Mouse (Mus musculus): ENCODE measurements around the gene Gm1979. TPM values are rescaled to one million over a fixed set of nuclear protein-coding genes. Genes with fewer than 3 reads are reported as not detected.
"Not testable (repeated sequence)": the region's sequence is repeated elsewhere in the genome, so short reads cannot be mapped to it uniquely, and the experiment has no call there.

The Gm1979 gene
- total RNA-seq (2021): not detected

DNA sequence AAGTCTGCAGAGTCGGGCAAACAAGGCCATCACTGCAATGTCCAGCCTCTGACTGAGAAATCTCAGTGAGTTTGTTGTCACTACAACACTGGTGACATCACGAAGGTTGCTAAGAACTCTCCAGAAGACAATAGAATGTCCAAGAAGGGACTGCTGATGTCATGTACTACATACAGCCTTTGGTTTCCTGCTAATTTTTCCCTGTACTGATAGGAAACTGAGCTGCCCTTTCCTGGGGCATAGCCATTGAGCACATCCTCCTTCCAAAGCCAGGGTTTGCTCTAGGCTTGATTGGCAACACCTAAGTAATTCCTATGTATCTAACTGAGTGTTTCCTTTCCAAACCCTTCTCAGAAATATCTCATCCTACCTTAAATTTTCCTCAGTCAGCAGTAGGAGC lies at the start of gene Gm1979:
TSS of gene Gm1979 (minus strand) at position 101 of the 400 bp plus-strand sequence.
- DNase-seq (ENCODE audit: extremely low spot score in 1 of 2, low spot score in 1 of 2): not testable (repeated sequence)

DNA sequence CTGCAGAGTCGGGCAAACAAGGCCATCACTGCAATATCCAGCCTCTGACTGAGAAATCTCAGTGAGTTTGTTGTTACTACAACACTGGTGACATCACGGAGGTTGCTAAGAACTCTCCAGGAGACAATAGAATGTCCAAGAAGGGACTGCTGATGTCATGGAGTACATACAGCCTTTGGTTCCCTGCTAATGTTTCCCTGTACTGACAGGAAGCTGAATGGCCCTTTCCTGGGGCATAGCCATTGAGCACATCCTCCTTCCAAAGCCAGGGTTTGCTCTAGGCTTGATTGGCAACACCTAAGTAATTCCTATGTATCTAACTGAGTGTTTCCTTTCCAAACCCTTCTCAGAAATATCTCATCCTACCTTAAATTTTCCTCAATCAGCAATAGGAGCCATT lies 34.9 kb upstream of the Gm1979 start, which contains the start of gene Speer4a:
TSS of gene Speer4a (minus strand) at position 101 of the 400 bp plus-strand sequence.
- not testable (repeated sequence) for DNase-seq (ENCODE audit: extremely low spot score in 1 of 2, low spot score in 1 of 2)

DNA sequence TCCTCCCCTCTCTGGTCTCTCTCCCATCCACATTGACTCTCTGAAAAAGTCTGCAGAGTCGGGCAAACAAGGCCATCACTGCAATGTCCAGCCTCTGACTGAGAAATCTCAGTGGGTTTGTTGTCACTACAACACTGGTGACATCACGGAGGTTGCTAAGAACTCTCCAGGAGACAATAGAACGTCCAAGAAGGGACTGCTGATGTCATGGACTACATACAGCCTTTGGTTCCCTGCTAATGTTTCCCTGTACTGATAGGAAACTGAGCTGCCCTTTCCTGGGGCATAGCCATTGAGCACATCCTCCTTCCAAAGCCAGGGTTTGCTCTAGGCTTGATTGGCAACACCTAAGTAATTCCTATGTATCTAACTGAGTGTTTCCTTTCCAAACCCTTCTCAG lies 18.2 kb upstream of the Gm1979 start, which contains the start of gene Gm5862:
TSS of gene Gm5862 (minus strand) at position 101 of the 400 bp plus-strand sequence.
- DNase-seq (ENCODE audit: extremely low spot score in 1 of 2, low spot score in 1 of 2): not testable (repeated sequence)

DNA sequence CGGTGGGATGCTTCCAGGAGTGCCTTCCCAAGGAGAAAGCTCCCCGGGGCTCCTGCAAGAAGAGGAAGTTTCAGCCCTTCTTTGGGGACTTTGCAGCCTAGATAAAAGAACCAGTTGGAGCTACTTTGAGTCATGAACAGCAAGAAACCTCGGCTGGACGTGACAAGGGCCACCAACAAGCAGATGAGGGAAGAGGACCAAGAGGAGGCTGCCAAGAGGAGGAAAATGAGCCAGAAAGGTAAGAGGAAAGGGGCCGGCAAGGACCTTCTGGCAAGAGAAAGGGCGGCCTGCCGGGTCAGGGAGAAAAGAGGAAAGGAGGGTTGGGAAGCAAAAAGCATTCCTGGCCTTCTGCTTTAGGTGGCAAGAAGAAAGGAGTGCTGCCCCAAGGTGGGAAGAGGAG lies 3.1 kb upstream of the Gm1979 start:
- DNase-seq (ENCODE audit: extremely low spot score in 1 of 2, low spot score in 1 of 2): not testable (repeated sequence)

DNA sequence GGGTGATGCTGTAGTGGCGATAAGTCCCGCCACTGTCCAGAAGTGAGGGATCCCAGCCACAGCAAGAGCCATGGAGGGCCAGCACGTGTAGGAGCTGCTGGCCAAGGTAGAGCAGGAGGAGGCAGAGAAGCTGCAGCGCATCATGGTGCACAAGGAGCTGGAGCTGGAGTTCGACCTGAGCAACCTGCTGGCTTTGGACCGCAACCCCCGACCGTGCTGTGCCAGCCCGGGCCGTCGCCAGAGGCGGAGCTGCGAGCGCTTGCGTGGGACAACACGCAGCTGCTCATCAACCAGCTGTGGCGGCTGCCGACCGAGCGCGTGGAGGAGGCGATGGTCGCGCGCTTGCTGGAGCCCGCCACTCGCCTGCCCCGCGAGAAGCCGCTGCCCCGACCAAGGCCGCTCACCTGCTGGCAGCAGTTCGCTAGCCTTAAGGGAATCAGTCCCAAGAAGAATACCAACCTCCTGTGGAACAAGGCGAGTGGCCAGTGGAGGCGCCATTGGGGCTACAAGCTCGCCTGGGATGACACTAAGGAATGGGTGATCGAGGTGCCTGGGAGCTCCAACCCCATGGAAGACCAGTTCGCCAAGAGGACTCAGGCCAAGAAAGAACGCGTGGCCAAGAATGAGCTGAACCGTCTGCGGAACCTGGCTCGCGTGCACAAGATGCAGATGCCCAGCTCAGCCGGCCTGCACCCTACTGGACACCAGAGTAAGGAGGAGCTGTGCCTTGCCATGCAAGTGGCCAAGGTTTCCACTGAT lies 2.5 kb upstream of the Gm1979 start:
- peak; percentile 17 to 19 for DNase-seq (ENCODE audit: extremely low spot score in 1 of 2, low spot score in 1 of 2)

DNA sequence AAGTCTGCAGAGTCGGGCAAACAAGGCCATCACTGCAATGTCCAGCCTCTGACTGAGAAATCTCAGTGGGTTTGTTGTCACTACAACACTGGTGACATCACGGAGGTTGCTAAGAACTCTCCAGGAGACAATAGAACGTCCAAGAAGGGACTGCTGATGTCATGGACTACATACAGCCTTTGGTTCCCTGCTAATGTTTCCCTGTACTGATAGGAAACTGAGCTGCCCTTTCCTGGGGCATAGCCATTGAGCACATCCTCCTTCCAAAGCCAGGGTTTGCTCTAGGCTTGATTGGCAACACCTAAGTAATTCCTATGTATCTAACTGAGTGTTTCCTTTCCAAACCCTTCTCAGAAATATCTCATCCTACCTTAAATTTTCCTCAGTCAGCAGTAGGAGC lies 16.0 kb downstream of the Gm1979 start, which contains the start of gene Gm21698:
TSS of gene Gm21698 (minus strand) at position 101 of the 400 bp plus-strand sequence.
- DNase-seq (ENCODE audit: extremely low spot score in 1 of 2, low spot score in 1 of 2): not testable (repeated sequence)

DNA sequence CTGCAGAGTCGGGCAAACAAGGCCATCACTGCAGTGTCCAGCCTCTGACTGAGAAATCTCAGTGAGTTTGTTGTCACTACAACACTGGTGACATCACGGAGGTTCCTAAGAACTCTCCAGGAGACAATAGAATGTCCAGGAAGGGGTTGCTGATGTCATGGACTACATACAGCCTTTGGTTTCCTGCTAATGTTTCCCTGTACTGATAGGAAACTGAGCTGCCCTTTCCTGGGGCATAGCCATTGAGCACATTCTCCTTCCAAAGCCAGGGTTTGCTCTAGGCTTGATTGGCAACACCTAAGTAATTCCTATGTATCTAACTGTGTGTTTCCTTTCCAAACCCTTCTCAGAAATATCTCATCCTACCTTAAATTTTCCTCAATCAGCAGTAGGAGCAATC lies 32.0 kb downstream of the Gm1979 start, which contains the start of gene Gm21680:
TSS of gene Gm21680 (minus strand) at position 101 of the 400 bp plus-strand sequence.
- not testable (repeated sequence) for DNase-seq (ENCODE audit: extremely low spot score in 1 of 2, low spot score in 1 of 2)

DNA sequence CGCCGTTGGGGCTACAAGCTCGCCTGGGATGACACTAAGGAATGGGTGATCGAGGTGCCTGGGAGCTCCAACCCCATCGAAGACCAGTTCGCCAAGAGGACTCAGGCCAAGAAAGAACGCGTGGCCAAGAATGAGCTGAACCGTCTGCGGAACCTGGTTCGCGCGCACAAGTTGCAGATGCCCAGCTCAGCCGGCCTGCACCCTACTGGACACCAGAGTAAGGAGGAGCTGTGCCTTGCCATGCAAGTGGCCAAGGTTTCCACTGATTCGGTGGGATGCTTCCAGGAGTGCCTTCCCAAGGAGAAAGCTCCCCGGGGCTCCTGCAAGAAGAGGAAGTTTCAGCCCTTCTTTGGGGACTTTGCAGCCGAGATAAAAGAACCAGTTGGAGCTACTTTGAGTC lies 47.5 kb downstream of the Gm1979 start:
- DNase-seq (ENCODE audit: extremely low spot score in 1 of 2, low spot score in 1 of 2): not testable (repeated sequence)

DNA sequence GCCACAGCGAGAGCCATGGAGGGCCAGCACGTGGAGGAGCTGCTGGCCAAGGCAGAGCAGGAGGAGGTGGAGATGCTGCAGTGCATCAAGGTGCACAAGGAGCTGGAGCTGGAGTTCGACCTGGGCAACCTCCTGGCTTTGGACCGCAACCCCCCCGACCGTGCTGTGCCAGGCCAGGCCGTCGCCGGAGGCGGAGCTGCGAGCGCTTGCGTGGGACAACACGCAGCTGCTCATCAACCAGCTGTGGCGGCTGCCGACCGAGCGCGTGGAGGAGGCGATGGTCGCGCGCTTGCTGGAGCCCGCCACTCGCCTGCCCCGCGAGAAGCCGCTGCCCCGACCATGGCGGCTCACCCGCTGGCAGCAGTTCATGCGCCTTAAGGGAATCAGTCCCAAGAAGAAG lies 48.0 kb downstream of the Gm1979 start:
- not testable (repeated sequence) for DNase-seq (ENCODE audit: extremely low spot score in 1 of 2, low spot score in 1 of 2)

DNA sequence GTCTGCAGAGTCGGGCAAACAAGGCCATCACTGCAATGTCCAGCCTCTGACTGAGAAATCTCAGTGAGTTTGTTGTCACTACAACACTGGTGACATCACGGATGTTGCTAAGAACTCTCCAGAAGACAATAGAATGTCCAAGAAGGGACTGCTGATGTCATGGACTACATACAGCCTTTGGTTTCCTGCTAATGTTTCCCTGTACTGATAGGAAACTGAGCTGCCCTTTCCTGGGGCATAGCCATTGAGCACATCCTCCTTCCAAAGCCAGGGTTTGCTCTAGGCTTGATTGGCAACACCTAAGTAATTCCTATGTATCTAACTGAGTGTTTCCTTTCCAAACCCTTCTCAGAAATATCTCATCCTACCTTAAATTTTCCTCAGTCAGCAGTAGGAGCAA lies 50.3 kb downstream of the Gm1979 start, which contains the start of gene Gm21671:
TSS of gene Gm21671 (minus strand) at position 101 of the 400 bp plus-strand sequence.
- not testable (repeated sequence) for DNase-seq (ENCODE audit: extremely low spot score in 1 of 2, low spot score in 1 of 2)

Other genes starting within 250 kb of the Gm1979 start
- 100 to 1,000 TPM; 145 to 156 TPM for gene Actr3b, start 244.8 kb downstream of the Gm1979 start, total RNA-seq (2021)
- not detected for gene Gm21663, start 62.4 kb downstream of the Gm1979 start, total RNA-seq (2021)
- not detected for gene Gm21671, start 50.4 kb downstream of the Gm1979 start, total RNA-seq (2021)
- under 1 TPM in 1 of 2 experiments, not detected in 1; 0.07 TPM for gene Gm21680, start 32.1 kb downstream of the Gm1979 start, total RNA-seq (2021)
- gene Gm21698, start 16.1 kb downstream of the Gm1979 start, total RNA-seq (2021): under 1 TPM in 1 of 2 experiments, not detected in 1; 0.40 TPM
- gene Gm5862, start 18.1 kb upstream of the Gm1979 start, total RNA-seq (2021): not detected
- not detected for gene Speer4a, start 34.8 kb upstream of the Gm1979 start, total RNA-seq (2021)
- not detected for gene Gm7347, start 53.8 kb upstream of the Gm1979 start, total RNA-seq (2021)
- not detected for gene Gm10471, start 84.5 kb upstream of the Gm1979 start, total RNA-seq (2021)
- gene 5031410I06Rik, start 100.6 kb upstream of the Gm1979 start, total RNA-seq (2021): not detected
- not detected for gene Gm10220, start 116.6 kb upstream of the Gm1979 start, total RNA-seq (2021)